Mouse (Mus musculus) frontal cortex, adult 2 months (tissue): ENCODE data around the gene Minos1. TPM values are rescaled to one million over a fixed set of nuclear protein-coding genes. Genes with fewer than 3 reads are reported as not detected.

Experiments used
- DNase-seq, 2 experiments: peaks; one replicate each; pipeline ENCODE4 v3.0.0; 2022; ENCODE audit warnings: low spot score in 1 of 2; ENCODE audit errors: extremely low spot score in 1 of 2
- polyA plus RNA-seq: library from polyadenylated mRNA; depleted of rRNA; stranded (reverse); fragments of >200 nt; gene quantifications from 2 replicates; pipeline ENCODE4 v1.2.3, GENCODE M21; 2012

Minos1 gene
- polyA plus RNA-seq, 1 experiment: 162 TPM

DNA sequence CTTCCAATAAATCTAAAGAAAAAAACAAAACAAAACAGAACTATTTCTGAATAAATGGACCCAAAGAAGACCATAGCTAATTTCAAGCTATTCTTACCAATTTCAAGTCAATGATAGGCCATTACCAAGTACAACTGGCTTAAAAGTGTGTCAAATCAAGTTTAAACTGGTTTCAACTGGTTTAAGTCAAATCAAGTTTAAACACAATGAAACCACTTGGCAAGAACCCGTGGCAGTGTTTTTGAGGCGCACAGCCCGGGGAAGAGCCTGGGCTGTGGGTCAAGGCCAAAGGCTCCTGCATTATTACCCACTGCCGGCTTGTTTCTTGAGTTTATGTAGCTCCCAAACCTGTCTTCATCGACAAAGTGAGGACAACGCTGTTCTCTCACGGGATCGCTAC, 30.6 kb downstream of the Minos1 start:
- DNase-seq: no peak

DNA sequence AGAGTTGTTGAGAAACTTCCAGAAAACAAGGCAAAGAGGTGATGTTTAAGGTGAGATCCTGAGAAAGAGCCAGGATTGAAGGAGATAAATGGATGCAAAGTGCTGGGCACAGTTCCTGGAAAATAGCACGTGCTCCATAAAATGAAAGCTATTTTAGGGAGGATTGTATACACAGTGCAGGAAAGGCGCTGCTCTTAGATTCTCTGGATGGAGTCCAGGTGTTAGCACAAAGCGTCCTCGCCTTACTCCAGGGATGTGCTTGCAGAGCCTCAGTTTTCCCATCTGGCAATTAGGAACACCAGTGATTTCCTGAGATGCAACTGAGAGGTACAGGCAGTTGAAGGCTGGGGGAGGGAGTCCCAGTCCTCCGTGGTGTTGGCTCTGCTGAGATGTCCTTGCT, 34.7 kb downstream of the Minos1 start:
- no peak for DNase-seq

DNA sequence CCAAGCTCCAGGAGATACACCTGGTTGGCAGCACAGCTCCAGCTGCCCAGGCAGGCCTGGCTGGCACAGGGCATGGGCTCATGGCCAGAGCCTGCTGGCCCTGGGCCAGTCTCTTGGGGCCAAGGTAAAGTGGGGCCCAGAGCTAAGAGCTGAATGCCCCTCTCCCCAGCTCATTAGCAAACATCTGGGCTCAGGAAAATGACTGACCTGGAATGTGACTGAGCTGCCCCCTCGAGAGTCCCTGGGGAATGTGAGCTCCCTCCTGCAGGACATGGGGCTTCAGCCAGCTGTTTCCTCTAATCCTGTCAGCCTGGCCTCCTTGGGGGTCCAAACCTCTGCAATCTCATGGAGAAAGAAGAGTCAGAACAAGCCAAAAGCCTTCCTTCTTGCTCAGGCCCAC, 35.5 kb downstream of the Minos1 start:
- no peak for DNase-seq

DNA sequence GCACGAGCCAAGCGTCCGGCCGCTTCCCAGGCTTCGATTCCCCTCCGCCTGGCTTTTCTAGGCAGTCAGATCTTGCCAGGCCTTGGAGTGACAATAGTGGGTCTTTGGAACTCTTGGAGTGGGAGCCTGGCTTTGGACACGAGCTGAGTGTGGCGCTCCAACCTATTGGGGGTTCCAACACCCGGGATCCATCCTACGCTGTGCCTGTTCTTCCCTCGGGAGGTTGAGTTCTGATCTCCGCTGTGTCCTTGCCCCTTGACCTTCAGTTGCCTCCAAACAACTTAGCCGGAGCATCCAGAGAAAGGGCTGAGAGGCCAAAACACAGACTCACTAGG, 37.8 kb downstream of the Minos1 start:
- no peak for DNase-seq

DNA sequence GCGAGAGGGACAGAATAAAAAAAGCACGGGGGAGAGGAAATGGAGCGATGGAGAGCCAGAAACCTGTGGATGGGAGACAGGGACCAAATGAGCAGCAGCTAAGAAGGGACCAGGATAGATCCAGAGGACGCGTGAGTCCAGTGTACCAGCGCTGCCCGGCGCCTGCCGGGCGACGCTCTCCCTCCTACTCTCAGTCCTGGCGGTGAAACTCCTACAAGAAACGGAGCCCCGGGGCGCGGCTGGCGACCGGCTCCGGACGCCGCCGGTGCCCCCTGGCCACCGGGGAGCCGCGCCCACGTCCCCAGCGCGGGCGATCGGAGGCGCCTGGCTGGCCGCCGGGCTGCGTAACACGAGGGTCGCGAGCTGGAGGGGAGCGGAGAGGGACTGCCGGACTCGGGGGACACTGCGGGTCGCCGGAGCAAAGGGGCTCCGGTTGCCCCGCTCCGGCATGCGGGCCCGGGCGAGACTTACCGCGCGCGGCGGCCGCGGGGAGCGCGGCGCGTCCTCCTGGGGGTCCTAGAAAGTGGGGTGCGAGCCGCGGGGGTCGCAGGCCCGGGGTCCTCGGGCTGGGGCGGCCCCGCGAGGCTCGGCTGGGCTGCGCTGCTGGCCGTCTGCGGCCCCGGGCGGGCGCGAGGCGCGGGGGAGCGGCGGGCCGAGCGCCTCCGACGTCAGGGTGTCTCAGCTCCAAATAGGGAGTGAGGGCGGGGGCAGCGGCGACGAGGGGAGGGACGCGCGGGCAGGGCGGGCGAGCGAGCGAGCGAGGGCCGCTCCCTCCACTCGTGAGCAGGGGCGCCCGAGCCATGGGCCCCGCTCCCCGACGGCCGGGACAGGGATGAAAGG, 38.3 kb downstream of the Minos1 start, which contains the start of gene Nbl1:
Gene Nbl1, minus strand, starts transcription at position 638 of the 840 bp plus-strand sequence.
- DNase-seq: no peak

DNA sequence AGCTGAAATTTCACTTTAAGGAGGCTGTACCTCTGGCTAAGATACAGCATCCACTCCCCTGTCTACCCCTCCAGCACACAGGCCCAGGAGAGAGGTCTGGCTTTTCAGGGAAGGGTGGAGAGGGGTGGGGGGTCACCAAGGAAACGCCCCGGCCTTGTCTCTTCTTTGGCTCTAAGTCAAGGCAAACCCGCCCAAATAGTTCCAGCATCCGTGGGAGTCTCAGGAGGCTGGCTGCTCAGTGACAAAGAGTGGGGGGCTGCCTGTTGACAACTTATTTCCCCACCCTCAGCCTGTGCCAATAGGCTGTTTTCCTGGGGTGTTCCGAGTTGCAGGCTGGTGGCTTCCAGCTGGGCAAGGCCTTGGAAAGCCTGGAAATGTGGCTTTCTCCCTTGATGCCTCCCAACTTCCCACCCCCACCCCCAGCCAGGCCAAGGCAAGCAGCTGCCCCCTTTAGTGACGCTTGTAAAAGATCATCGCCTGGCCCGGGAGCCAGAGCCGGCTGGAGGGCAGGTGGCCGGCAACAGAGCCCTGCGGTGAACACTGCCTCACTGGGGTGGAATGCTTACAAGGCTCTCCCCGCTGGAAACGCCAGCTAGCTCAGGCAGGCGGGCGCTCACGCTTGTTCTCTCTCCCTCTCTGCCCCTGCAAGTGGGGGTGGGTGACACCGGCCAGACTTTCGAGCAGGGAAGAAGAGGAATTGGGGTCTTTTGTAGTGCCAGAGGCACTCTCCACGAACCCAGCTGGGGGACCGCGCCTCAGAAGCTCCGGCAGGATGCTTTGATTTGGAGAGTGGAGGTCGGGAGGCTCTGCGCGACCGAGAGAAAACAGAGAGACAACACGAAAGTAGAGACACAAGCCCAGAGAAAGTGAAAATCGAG, 39.2 kb downstream of the Minos1 start:
- no peak for DNase-seq

DNA sequence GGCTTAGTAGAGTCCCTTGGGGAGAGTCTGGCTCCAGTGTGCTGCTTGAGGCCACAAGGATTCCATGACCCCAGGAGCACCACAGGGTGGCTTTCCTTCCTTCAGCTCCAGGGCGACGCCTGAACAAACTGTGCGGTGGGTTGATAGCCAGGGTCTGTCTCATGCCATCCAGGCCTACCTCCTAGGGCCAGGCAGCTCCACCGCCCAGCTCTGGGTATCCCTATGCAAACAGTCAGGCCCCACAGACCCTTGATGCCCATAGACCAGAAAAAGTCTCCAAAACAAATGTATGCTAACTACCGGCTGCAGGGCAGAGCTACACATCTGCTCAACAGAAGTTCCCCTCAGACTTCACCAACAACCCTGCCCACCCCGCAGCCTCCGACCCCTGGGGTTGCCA, 39.8 kb downstream of the Minos1 start:
- no peak for DNase-seq

DNA sequence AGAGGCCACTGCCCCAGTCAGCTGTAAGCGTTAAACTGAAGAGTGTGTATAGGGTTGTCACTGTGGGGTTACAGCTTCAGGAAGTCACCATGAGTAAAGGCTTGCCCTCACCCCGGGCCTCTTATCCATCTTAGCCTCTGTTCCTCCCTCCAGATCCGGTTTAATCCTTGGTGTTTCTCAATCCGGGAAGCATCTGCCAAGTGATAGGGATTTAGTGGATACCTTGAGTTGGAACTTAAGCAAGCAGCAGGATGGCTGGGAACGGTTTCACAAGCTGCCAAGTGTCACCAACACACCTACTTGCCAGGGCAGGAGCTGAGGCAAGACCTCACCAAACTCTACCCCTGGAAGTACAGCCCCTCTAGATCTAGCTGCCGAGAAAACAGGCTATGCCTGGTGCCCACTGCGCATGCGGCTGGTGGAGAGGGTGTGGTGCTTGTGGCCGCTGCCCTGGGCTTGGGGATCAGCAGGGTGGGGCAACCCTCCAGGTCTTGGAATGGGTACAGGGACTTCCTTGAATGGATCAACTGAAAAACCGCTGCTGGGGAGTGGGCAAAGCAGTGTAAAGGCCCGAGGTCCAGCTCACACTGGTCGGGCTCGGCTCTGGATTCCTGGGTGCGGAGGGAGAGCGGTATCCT, 40.5 kb downstream of the Minos1 start:
- no peak for DNase-seq

DNA sequence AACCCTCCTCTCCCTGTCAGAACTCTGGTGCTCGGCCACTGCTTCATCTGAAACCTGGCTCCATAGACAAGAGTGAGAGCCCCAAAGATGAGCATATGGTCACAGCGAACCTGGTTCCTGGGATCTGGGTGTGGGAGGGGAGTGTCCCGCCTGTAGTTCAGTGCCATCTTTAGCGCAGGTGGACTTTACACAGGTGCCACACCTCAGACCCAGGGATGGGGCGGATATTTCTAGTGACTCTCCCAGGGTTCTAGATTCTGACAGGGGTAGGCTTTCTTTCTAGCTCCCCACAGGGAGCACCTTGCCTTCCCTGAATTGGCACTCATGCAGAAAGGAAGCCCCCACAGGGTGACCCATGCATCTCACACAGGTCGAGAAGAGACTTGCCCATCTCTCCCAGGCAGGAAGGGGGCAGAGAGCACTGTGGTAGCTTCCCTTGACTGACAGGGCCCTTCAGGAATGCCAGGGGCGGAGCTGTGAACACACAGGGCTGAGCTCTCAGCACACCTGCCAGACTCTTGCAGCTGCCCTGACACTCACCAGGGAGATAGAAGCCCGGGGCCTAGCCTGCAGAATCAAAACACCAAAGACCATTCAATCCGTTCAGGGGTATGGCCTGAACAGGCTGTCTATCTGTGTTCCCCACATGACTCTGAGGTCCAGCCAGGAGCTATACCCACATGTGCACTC, 41.8 kb downstream of the Minos1 start:
- no peak for DNase-seq

DNA sequence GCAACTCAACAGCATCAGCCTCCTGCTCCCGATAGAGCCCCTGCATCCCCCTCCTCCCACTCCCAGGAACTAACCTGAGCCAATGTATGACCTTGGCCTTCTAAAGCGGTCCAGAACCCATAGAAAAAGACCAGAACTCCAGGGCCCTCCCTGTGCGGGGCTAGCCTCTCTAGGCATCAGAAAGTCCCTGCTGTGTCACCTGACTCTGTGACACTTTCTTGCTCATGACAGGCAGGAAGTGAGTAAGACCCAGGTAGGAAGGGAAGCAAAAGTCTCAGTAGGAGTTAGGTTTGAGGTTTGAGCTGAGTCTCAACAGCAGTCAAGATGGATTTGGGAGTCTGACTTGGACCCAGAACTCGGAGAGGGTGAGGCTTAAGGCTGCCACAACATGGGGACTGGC, 43.9 kb downstream of the Minos1 start:
- no peak for DNase-seq

DNA sequence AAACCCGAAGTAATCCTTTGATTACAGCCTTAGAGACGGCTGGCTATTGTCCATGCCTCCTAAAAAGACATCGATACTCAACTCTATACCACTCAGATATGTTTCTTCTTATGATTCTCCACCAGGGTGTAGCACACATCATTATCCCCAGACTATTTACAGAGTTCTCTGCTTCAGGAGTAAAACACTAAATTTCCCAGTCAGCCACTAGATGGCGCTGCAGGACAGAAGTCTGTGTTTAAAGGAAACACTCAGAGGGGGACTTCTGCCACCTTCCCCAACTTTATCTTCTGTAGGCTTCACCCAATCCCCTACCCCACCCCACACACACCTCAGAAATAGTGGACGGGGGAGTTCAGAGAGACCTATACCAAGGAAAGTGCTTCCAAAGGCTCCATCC, 44.9 kb downstream of the Minos1 start:
- DNase-seq: peak; percentile 70 to 95

DNA sequence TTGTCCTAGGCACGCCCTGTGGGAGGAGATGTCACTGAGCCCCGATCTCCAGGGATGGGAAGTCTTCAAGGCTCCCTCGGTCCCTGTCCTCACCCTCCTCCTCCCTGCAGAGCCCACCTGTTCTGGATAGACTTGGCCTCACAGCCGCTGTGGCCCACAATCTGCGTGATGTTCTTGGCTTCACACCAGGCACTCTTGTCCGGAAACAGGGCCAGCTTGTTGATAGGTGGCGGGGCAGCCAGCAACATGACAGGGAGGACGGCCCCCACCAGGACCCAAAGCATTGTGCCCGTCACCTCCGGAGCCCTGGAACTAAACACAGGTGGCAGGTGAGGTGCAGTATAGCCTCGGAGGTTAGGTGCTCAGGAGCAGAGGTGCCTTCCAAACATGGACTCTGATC, 45.6 kb downstream of the Minos1 start:
- DNase-seq: no peak

DNA sequence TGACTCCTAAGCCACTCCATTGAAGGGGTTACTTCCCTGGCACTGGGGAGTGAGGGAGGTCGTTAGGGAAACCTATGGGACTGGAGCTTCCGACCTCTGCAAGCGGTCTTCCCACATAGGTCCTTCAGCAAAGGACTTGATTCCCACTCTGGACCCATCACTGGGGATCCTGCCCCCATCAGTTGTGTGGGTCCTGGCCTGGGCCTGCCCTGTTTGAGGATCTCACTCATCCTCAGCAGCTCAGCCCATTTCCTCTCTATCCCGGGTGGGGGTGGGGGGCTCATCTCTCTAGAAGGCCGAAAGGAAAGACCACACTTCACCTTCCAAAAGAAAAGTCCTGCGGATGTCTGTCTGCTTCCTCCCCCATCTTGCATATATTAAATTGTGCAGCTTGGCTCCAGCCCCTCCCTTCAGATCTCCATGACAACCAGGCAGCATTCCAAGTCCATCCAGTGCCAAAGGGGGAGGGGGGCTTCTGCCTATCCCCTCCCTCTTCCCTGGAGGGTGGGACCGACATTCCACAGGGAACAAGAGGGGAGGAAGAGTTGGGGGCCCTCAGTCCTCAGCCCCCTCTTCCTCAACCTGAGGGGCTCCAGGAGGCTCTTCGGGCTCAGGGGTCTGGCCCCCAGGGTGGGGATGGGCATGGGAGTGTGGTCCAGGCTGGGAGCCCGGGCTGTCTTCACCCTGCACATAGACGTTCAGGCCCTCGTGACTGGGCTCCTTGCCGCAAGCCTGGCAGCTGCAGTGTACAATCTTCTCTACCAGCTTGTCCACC, 47.9 kb downstream of the Minos1 start:
- peak in 1 of 2 experiments; percentile 57 for DNase-seq

DNA sequence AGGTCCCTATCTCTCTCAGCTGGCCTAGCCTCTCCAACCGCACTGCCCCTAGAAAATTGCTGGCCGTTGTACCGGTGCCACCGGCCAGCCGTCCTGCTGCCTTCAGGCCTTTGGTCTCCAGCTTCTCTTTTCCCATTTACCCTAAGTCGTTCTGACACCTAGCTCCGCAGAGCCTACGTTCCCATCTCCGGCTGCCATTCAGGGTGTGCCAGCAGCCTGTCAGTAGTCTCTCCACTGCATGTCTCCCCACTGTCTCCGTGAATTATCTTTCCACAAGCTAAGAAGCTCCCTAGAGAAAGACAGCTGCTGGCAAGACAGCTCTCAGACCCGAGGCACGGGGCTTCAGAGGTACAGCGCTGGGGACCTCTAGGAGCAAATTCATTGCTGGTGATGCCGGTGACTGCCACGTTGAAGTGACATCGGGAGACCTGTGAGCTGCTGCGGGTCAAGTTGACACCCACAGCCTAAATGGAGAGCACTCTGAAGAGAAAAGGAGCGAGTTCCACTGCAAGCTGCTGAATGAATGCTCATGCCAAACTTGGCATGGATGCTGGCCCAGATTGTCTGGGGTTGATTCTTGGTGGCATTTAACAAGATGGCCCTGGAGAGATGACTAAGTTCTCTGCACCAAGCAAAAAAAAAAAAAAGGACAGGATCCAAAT, 49.5 kb downstream of the Minos1 start:
- DNase-seq: peak in 1 of 2 experiments; percentile 66

DNA sequence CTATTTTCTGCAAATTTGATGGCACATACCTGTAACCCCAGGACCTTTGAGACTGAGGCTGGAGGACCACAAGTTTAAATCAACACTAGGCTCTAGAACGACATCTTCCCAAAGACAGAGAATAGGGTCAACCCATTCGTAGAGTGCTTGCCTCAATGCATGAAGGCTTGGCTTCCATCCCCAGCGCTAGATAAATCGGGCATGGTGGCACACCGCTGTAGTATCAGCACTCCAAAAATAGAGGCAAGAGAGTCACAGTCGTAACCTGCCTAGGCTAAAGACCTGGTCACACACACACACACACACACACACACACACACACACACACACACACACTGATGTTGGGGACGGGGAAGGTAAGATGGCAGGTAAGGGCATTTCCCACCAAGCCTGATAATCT, 50.7 kb downstream of the Minos1 start:
- DNase-seq: no peak

DNA sequence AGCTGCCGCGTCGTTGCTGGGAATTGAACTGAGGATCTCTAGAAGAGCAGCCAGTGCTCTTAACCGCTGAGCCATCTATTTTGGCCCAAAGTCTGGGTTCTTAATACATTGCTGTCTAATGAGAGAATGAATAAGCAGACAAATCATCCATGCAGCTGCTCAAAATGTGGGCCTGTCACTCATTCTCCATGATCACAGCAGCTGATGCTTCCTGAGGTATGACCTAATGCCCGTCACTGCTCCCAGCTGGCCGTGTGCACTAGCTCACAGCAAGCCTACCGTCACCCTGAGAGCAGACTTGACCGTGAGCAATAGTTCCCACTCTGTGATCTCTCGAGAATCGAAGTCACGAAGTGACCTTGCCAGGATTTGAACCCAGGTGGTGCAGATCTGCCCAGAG, 51.5 kb downstream of the Minos1 start:
- DNase-seq: no peak

DNA sequence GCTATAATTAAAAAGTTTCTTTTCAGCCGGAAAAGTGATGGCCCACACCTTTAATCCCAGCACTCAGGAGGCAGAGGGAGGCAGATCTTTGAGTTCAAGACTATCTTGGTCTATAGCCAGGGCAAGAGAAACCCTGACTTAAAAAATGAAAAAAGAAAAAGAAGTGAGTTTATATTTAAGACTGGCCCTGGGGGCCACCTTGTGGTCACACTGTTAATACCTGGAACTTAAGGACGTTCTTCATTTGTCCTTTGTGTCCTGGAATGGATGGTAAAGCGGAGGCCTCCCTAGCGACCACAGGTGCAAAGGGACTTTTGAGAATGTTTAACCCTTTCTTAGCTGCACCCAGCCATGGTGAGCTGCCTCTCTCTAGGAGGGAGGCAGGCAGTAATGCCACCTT, 52.2 kb downstream of the Minos1 start:
- DNase-seq: no peak

DNA sequence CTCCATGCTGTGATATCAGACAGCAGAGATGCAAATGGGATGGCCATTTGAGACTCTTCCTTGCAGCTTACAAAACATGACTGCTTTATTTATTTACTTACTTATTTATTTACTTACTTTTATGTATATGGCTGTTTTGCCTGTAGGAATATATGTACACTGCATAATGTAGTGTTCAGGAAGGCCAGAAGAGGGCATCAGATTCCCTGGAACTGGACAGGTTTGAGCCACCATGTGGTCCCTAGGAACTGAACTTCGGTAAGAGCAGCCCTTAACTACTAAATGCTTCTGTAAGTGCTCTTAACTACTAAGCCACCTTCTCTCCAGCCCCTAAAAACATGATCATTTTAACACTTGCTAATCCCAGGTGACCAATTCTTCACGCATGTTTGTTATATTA, 52.6 kb downstream of the Minos1 start:
- DNase-seq: peak in 1 of 2 experiments; percentile 62

DNA sequence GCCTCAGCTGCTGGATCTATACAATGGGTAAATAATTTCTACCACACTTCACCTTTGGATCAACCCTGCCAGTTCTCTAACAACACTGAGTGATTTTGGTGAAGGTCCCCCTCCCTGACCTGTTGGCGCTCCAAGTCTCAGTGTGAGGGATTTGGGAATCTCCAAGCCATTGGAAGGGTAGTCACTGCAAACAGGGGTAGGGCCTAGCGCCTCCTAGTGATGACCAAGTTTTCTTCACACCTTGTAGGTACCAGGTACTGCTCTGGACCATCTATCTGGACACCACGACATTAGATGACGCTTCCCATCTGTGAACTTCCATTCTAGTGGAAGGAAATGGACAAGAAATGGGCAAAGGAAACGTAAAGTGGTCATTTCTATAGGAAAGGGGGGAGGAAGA, 55.0 kb downstream of the Minos1 start:
- DNase-seq: peak in 1 of 2 experiments; percentile 76
